In genomic region chr16:76228451-76228850, GRCm38 (mm10) we compare ENCODE assay signal across 21 mouse cellular contexts.
A peak's percentile ranks its signal among the peaks of the same experiment; 100 is the strongest.
DNase-seq lines count a peak whose midpoint lies in the region; ATAC-seq lines count a peak whose summit lies in the region.
"Had no signal": no experiment of that assay in that cellular context is flagged by ENCODE, and none has a peak within 500 bp of the region (broad histone marks: within the 10 kb centered on the region; RNA-seq: fewer than 3 reads in every experiment).

No protein-coding gene starts in this region.

- no peak overlapping the region for H3K4me2 ChIP-seq in midbrain, embryonic 11.5 days
- no peak overlapping the region for H3K4me2 ChIP-seq in midbrain, embryonic 16.5 days (ENCODE audit: low read length)
- H3K4me2 ChIP-seq: embryonic facial prominence, embryonic 13.5 days; embryonic facial prominence, embryonic 15.5 days; forebrain, embryonic 12.5 days had no signal

- H3K9ac ChIP-seq in midbrain, embryonic 11.5 days (ENCODE audit: low read length) = no peak overlapping the region
- H3K9ac ChIP-seq in midbrain, embryonic 16.5 days (ENCODE audit: low read depth, low read length) = no peak overlapping the region
- H3K9ac ChIP-seq: embryonic facial prominence, embryonic 13.5 days; embryonic facial prominence, embryonic 15.5 days; forebrain, embryonic 12.5 days had no signal

- peaks cover 8% of the 10 kb centered on the region for H3K4me1 ChIP-seq in heart, embryonic 10.5 days
- H3K4me1 ChIP-seq in midbrain, embryonic 11.5 days (ENCODE audit: control insufficient read depth, insufficient read depth, low read length) = no peaks in the 10 kb centered on the region
- H3K4me1 ChIP-seq in midbrain, embryonic 16.5 days (ENCODE audit: control insufficient read depth, insufficient read depth, low read length) = no peaks in the 10 kb centered on the region
- H3K4me1 ChIP-seq: embryonic facial prominence, embryonic 13.5 days; embryonic facial prominence, embryonic 15.5 days; forebrain, embryonic 12.5 days had no signal

- no peak overlapping the region for H3K27ac ChIP-seq in heart, embryonic 10.5 days
- H3K27ac ChIP-seq in midbrain, embryonic 11.5 days (ENCODE audit: low read depth, low read length) = no peak overlapping the region
- H3K27ac ChIP-seq in midbrain, embryonic 16.5 days (ENCODE audit: low read length) = no peak overlapping the region
- H3K27ac ChIP-seq: embryonic facial prominence, embryonic 13.5 days; embryonic facial prominence, embryonic 15.5 days; forebrain, embryonic 10.5 days; forebrain, embryonic 12.5 days had no signal

- peak; percentile 56 for DNase-seq in heart, adult 8-10 months (ENCODE audit: low spot score)
- no peak for DNase-seq in heart, embryonic 10.5 days (ENCODE audit: low spot score)
- DNase-seq in midbrain, embryonic 11.5 days (ENCODE audit: low spot score, missing footprints) = peak; percentile 44
- DNase-seq: adrenal gland, adult 2 months; adrenal gland, postnatal 10 days; adrenal gland, postnatal 25 days; cerebellum, adult 11 months; cerebellum, adult 18-20 months; cerebellum, adult 8-10 months; cerebellum, adult 9-11 months; cerebellum, postnatal 14 days; cerebellum, postnatal 36 days; embryo, embryonic 11 days had no signal

- H3K27me3 ChIP-seq in heart, embryonic 10.5 days (ENCODE audit: insufficient read depth, poor library complexity, severe bottlenecking) = no peaks in the 10 kb centered on the region
- H3K27me3 ChIP-seq in midbrain, embryonic 11.5 days (ENCODE audit: control insufficient read depth, insufficient read depth, low read length) = no peaks in the 10 kb centered on the region
- no peaks in the 10 kb centered on the region for H3K27me3 ChIP-seq in midbrain, embryonic 16.5 days (ENCODE audit: control insufficient read depth, insufficient read depth, low read depth, low read length)
- H3K27me3 ChIP-seq: embryonic facial prominence, embryonic 13.5 days; embryonic facial prominence, embryonic 15.5 days; forebrain, embryonic 12.5 days had no signal

- no peaks in the 10 kb centered on the region for H3K9me3 ChIP-seq in heart, embryonic 10.5 days
- no peaks in the 10 kb centered on the region for H3K9me3 ChIP-seq in midbrain, embryonic 11.5 days (ENCODE audit: control insufficient read depth, low read length)
- no peaks in the 10 kb centered on the region for H3K9me3 ChIP-seq in midbrain, embryonic 16.5 days (replicated peaks; ENCODE audit: control insufficient read depth, low read length, poor library complexity, severe bottlenecking)
- H3K9me3 ChIP-seq: embryonic facial prominence, embryonic 13.5 days; embryonic facial prominence, embryonic 15.5 days; forebrain, embryonic 10.5 days; forebrain, embryonic 12.5 days had no signal

- WGBS in heart, embryonic 10.5 days = 81% methylated on average over 4 of the region's 4 CpGs
- WGBS in midbrain, embryonic 11.5 days = 87% methylated on average over 4 of the region's 4 CpGs
- WGBS in midbrain, embryonic 16.5 days = 82% methylated on average over 4 of the region's 4 CpGs

- ATAC-seq in midbrain, embryonic 11.5 days (ENCODE audit: low FRiP score) = no peak
- ATAC-seq in midbrain, embryonic 16.5 days = no peak
- ATAC-seq: forebrain, embryonic 14.5 days; forebrain, embryonic 16.5 days had no signal

- H3K4me3 ChIP-seq in heart, embryonic 10.5 days = no peak overlapping the region
- H3K4me3 ChIP-seq in midbrain, embryonic 11.5 days (ENCODE audit: low read depth, low read length) = no peak overlapping the region
- H3K4me3 ChIP-seq in midbrain, embryonic 16.5 days (ENCODE audit: low read depth, low read length) = no peak overlapping the region
- H3K4me3 ChIP-seq: embryonic facial prominence, embryonic 13.5 days; embryonic facial prominence, embryonic 15.5 days; erythroblast, embryonic 14.5 days; forebrain, embryonic 10.5 days; forebrain, embryonic 12.5 days had no signal

- H3K36me3 ChIP-seq in heart, embryonic 10.5 days = no peaks in the 10 kb centered on the region
- no peaks in the 10 kb centered on the region for H3K36me3 ChIP-seq in midbrain, embryonic 11.5 days (ENCODE audit: control insufficient read depth, insufficient read depth, low read length)
- no peaks in the 10 kb centered on the region for H3K36me3 ChIP-seq in midbrain, embryonic 16.5 days (ENCODE audit: control insufficient read depth, insufficient read depth, low read length)
- H3K36me3 ChIP-seq: embryonic facial prominence, embryonic 13.5 days; embryonic facial prominence, embryonic 15.5 days; forebrain, embryonic 10.5 days; forebrain, embryonic 12.5 days had no signal
